Mouse (Mus musculus): ENCODE data around the gene Prkn. TPM values are rescaled to one million over a fixed set of nuclear protein-coding genes. Genes with fewer than 3 reads are reported as not detected.
"Not testable (repeated sequence)": the region's sequence is repeated elsewhere in the genome, so short reads cannot be mapped to it uniquely, and the experiment has no call there.

Prkn gene
- polyA plus RNA-seq, 1 experiment, result 0.70 TPM

- TF ChIP-seq POLR2A (IDR thresholded peaks at IDR 0.05; ENCODE audit: low read depth, low read length) (no peak), CTCF (IDR thresholded peaks at IDR 0.05; ENCODE audit: borderline replicate concordance, insufficient read depth, low read length) (no peak)
- no peaks in the 10 kb centered on the region; the same call in 1 of the 2 replicates for H3K4me1 ChIP-seq (ENCODE audit: control insufficient read depth, insufficient read depth, low read length)
- H3K27ac ChIP-seq (ENCODE audit: insufficient read depth, low read length), result no peak overlapping the region
- no peak overlapping the region for H3K4me3 ChIP-seq (ENCODE audit: insufficient read depth, low read length)
These were observed 1133.0 kb downstream of the Prkn start for GRCm38 (mm10) chr17:11972969-11973787.

DNA sequence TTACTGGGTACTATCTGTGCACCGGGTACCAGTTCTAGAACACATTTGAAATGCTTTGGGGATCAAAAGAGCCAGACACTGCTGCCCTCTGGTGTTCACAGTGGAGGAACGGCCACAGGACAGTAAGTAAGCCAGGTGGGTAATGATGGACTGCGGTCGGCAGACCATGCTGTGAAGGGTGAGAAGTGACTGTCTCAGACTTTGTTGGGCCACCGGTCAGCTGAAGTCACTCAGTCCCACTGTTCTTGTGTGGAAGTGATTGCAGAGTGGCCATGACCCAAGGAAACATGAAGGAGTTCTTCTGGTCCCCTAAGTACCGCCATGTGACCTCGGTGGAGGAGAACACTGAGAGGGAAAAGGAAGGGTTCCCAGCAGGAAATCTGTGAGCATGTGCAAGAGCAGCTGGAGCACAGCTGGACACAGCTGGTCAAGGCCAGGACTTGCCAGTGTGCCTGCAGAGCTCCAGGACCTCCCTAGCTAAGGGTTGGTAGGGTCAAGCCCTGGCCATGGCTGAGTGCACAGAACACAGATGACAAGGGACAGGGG is 1135.0 kb downstream of the Prkn start:
- H3K4me3 ChIP-seq (ENCODE audit: insufficient read depth, low read length), result no peak overlapping the region
- no peaks in the 10 kb centered on the region; the same call in 1 of the 2 replicates for H3K4me1 ChIP-seq (ENCODE audit: control insufficient read depth, insufficient read depth, low read length)
- H3K27ac ChIP-seq (ENCODE audit: insufficient read depth, low read length), result no peak overlapping the region
- TF ChIP-seq CTCF (IDR thresholded peaks at IDR 0.05; ENCODE audit: borderline replicate concordance, insufficient read depth, low read length) (peak; percentile 63; the same call in 1 of the 2 replicates), POLR2A (IDR thresholded peaks at IDR 0.05; ENCODE audit: low read depth, low read length) (no peak)

DNA sequence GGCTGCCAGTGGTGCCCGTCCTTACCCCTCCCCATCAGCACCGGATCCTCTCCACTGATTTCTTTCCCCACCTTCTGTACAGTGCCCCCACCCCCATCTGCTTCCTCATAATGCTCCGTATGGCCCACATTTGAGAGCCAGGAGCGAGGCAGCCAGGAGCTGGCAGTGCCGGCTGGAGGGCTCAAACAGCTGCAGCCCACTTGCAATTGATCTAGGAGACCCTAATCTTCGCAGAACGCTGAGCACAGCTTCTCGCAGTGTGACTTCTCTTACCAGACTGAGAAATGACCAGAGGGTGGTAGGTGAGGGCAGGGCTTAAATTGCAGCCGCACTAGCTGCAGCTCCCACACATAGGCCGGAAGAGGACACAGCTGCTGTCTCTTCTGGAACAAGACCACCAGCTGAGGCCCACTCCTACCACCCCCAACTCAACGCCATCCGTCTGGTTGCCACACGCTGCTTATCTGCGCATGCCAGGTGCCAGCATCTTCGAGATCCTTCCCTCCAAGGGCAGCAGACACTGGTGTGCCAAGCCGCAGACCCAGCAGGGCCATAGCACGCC is 1138.2 kb downstream of the Prkn start:
- no peak overlapping the region for H3K4me3 ChIP-seq (ENCODE audit: insufficient read depth, low read length)
- no peaks in the 10 kb centered on the region for H3K4me1 ChIP-seq (ENCODE audit: control insufficient read depth, insufficient read depth, low read length)
- no peak overlapping the region for H3K27ac ChIP-seq (ENCODE audit: insufficient read depth, low read length)
- TF ChIP-seq POLR2A (IDR thresholded peaks at IDR 0.05; ENCODE audit: low read depth, low read length) (no peak), CTCF (IDR thresholded peaks at IDR 0.05; ENCODE audit: borderline replicate concordance, insufficient read depth, low read length) (no peak)

GRCm38 (mm10) chr17:11981666-11982065 is 1141.5 kb downstream of the Prkn start:
- TF ChIP-seq CTCF (IDR thresholded peaks at IDR 0.05; ENCODE audit: borderline replicate concordance, insufficient read depth, low read length), result no peak
- no peak for TF ChIP-seq POLR2A (IDR thresholded peaks at IDR 0.05; ENCODE audit: low read depth, low read length)
- H3K27ac ChIP-seq (ENCODE audit: insufficient read depth, low read length), result no peak overlapping the region
- no peak overlapping the region for H3K4me3 ChIP-seq (ENCODE audit: insufficient read depth, low read length)
- H3K4me1 ChIP-seq (ENCODE audit: control insufficient read depth, insufficient read depth, low read length), result no peaks in the 10 kb centered on the region

DNA sequence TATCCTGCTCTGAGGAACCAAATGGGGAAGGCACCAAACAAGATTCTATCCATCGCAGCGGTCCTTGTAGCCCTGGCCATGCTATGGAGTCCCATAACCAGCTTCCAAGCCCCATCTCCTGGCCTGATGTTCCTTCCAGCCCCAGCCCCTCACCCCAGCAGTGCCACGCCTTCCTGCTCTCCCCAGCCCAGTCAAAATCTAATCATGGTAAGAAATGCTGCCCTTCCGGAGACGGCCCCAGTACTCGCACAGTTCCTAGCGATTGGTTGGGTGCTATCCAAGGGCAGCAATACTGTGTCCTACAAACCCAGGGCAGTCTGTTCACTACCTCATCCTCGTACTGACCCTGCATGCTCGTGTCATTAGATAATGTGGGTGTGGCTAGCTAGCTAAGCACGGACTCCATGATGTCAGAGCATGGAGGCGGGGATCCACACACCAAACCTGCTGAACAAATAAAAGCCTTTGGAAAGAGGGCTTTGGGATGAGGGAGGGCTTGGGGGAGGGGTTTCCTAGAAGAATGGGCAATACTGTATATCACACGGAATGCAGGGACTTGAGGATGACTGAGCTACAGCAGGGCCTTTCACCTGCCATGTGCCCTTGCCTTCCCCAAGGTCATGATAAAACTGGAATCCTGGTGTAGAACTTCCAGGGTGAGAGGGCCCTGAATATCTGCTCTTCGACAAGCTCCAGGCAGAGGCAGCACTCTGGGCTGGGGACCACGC is 1148.1 kb downstream of the Prkn start:
- Histone ChIP-seq H3K27ac (ENCODE audit: insufficient read depth, low read length) (no peak overlapping the region), H3K4me3 (ENCODE audit: insufficient read depth, low read length) (no peak overlapping the region), H3K4me1 (ENCODE audit: control insufficient read depth, insufficient read depth, low read length) (no peaks in the 10 kb centered on the region)
- TF ChIP-seq POLR2A (IDR thresholded peaks at IDR 0.05; ENCODE audit: low read depth, low read length), result no peak
- TF ChIP-seq CTCF (IDR thresholded peaks at IDR 0.05; ENCODE audit: borderline replicate concordance, insufficient read depth, low read length), result no peak

DNA sequence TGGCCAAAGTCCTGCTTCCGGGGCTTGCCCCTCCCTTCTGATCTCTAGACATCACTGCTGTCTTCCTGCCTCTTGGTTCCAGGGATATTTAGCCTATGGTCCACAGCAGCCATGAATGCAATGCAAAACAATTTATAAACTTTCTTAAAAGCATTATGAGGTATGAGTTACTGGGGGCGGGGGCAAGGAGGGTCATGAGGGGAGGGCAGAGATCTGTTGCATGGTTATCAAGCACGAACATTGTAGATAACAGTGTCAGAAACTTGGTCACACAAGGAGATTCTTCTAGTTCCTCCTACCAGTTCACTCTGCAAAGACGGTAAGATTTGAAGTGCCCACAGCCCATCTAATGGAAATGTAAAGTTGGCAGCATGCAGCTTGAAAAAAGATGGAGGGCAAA is 1149.1 kb downstream of the Prkn start:
- Histone ChIP-seq H3K4me3 (ENCODE audit: insufficient read depth, low read length) (no peak overlapping the region), H3K27ac (ENCODE audit: insufficient read depth, low read length) (no peak overlapping the region), H3K4me1 (ENCODE audit: control insufficient read depth, insufficient read depth, low read length) (no peaks in the 10 kb centered on the region)
- no peak for TF ChIP-seq POLR2A (IDR thresholded peaks at IDR 0.05; ENCODE audit: low read depth, low read length)
- TF ChIP-seq CTCF (IDR thresholded peaks at IDR 0.05; ENCODE audit: borderline replicate concordance, insufficient read depth, low read length), result no peak

DNA sequence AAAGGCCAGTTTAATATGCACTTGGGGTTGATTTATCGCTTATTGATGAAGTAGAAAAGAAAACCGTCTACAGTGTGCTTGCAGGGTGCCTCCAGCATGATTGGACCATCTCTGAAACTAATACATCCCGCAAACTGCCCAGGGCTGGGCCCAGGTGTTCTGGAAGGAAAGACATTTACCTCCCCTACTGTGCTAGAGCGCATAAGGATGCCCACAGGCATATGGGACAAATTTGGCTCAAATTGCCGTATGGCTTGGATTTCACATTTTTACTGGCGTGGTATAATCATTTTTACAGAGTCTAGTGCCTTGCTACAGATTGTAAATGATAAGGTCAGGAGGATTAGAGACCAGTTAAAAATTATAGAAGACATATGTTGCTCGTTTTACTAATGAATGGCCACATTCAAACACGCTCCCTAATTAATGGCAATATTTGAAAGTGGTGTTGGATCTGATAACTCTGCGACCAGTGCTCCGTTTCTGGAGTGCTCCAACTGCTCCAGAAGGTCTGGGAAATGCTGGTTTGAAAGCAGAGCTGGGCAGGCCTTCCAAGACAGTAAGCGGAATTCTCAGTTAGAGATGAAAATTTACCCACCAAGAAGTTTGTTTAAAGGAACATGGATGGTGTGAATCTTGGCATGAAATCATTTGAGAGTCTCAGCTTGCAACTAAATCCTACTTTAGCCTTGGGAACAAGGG is 1150.4 kb downstream of the Prkn start:
- Histone ChIP-seq H3K4me1 (ENCODE audit: control insufficient read depth, insufficient read depth, low read length) (no peaks in the 10 kb centered on the region), H3K4me3 (ENCODE audit: insufficient read depth, low read length) (no peak overlapping the region), H3K27ac (ENCODE audit: insufficient read depth, low read length) (no peak overlapping the region)
- TF ChIP-seq POLR2A (IDR thresholded peaks at IDR 0.05; ENCODE audit: low read depth, low read length) (no peak), CTCF (IDR thresholded peaks at IDR 0.05; ENCODE audit: borderline replicate concordance, insufficient read depth, low read length) (no peak)

- H3K4me1 ChIP-seq (ENCODE audit: control insufficient read depth, insufficient read depth, low read length), result no peaks in the 10 kb centered on the region
- no peak overlapping the region for H3K27ac ChIP-seq (ENCODE audit: insufficient read depth, low read length)
- no peak overlapping the region for H3K4me3 ChIP-seq (ENCODE audit: insufficient read depth, low read length)
- no peak for TF ChIP-seq POLR2A (IDR thresholded peaks at IDR 0.05; ENCODE audit: low read depth, low read length)
- peak; percentile 39; the same call in 1 of the 2 replicates for TF ChIP-seq CTCF (IDR thresholded peaks at IDR 0.05; ENCODE audit: borderline replicate concordance, insufficient read depth, low read length)
These were observed 1153.1 kb downstream of the Prkn start for GRCm38 (mm10) chr17:11993249-11993648.

GRCm38 (mm10) chr17:11994252-11994651 is 1154.1 kb downstream of the Prkn start:
- Histone ChIP-seq H3K27ac (ENCODE audit: insufficient read depth, low read length) (no peak overlapping the region), H3K4me1 (ENCODE audit: control insufficient read depth, insufficient read depth, low read length) (no peaks in the 10 kb centered on the region), H3K4me3 (ENCODE audit: insufficient read depth, low read length) (no peak overlapping the region)
- TF ChIP-seq POLR2A (IDR thresholded peaks at IDR 0.05; ENCODE audit: low read depth, low read length) (no peak), CTCF (IDR thresholded peaks at IDR 0.05; ENCODE audit: borderline replicate concordance, insufficient read depth, low read length) (no peak)

DNA sequence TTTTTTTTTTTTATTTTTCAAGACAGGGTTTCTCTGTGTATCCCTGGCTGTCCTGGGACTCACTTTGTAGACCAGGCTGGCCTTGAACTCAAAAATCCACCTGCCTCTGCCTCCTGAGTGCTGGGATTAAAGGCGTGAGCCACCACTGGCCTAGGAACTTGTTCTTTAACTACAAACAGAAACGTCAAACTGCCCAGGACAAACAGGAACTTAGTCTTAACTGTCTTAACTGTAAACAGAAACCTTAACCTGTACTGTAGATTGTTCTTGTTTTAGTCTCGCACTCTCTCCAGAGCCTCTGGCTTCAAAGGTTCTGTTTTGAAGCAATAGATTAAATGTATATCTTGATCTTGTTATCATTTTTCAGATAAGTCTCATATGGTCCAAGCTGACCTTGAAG is 1154.6 kb downstream of the Prkn start:
- H3K4me1 ChIP-seq (ENCODE audit: control insufficient read depth, insufficient read depth, low read length); H3K4me3 ChIP-seq (ENCODE audit: insufficient read depth, low read length); H3K27ac ChIP-seq (ENCODE audit: insufficient read depth, low read length): not testable (repeated sequence)
